Mouse (Mus musculus) midbrain, embryonic 11.5 days (tissue): ENCODE results near the gene Fndc4. TPM values are rescaled to one million over a fixed set of nuclear protein-coding genes. Genes with fewer than 3 reads are reported as not detected.

Experiments
- ATAC-seq: fragments of 200-750 bp; cut with Nextera tagmentation; 2 replicates; pipeline ENCODE4 v1.8.0; 2017; ENCODE audit warnings: moderate TSS enrichment, moderate library complexity; ENCODE audit not compliant: low FRiP score
- DNase-seq: peaks from one replicate; pipeline ENCODE4 v3.0.0; 2015; ENCODE audit warnings: low spot score; ENCODE audit errors: missing footprints
- H3K27ac ChIP-seq: fragments of 300-500 bp; sonication (generic); 2 replicates; pipeline ENCODE4 v1.5.1; 2014; ENCODE audit warnings: low read depth, low read length
- H3K27me3 ChIP-seq: fragments of 300-500 bp; sonication (generic); 2 replicates; pipeline ENCODE4 v1.6.1; 2014; ENCODE audit warnings: mild to moderate bottlenecking, low read length, moderate library complexity, mixed read lengths; ENCODE audit not compliant: control insufficient read depth, insufficient read depth
- H3K36me3 ChIP-seq: fragments of 300-500 bp; sonication (generic); 2 replicates; pipeline ENCODE4 v1.6.1; 2014; ENCODE audit warnings: mild to moderate bottlenecking, low read length, moderate library complexity, mixed read lengths; ENCODE audit not compliant: control insufficient read depth, insufficient read depth
- H3K4me1 ChIP-seq: fragments of 300-500 bp; sonication (generic); 2 replicates; pipeline ENCODE4 v1.6.1; 2014; ENCODE audit warnings: low read length; ENCODE audit not compliant: control insufficient read depth, insufficient read depth
- H3K4me2 ChIP-seq: fragments of 300-500 bp; sonication (generic); 2 replicates; pipeline ENCODE4 v1.6.1; 2014; ENCODE audit warnings: mild to moderate bottlenecking, moderate library complexity
- H3K4me3 ChIP-seq: fragments of 300-500 bp; sonication (generic); 2 replicates; pipeline ENCODE4 v1.5.1; 2014; ENCODE audit warnings: low read depth, low read length
- H3K9ac ChIP-seq: fragments of 300-500 bp; sonication (generic); 2 replicates; pipeline ENCODE4 v1.6.1; 2014; ENCODE audit warnings: low read length
- H3K9me3 ChIP-seq: fragments of 300-500 bp; sonication (generic); 2 replicates; pipeline ENCODE4 v1.6.1; 2016; ENCODE audit warnings: low read length; ENCODE audit not compliant: control insufficient read depth
- WGBS: fragments of 180-500 bp; shearing (Covaris S2); extraction: QIAGEN DNeasy Blood & Tissue Kit; methylation state at CpG from one replicate; pipeline ENCODE4 v1.1.7; 2014; 5-methylcytosine and 5-hydroxymethylcytosine counted together
- polyA plus RNA-seq: library from polyadenylated mRNA; unstranded; fragments of >200 nt; fragmentation: Nextera tagmentation; extraction: Ambion mirVana; gene quantifications from 2 replicates; pipeline ENCODE4 v1.2.1, GENCODE M21; 2014

Gene Fndc4
- polyA plus RNA-seq, 1 experiment from 2014 or later: 54.0 TPM

GRCm38 (mm10) chr5:31279245-31279988 is 16.5 kb downstream of the Fndc4 start:
- Histone ChIP-seq H3K9me3 (no peaks in the 10 kb centered on the region), H3K27me3 (no peaks in the 10 kb centered on the region), H3K9ac (no peak overlapping the region), H3K36me3 (peaks cover 12% of the 10 kb centered on the region), H3K27ac (no peak overlapping the region), H3K4me3 (no peak overlapping the region), H3K4me1 (no peaks in the 10 kb centered on the region), H3K4me2 (no peak overlapping the region)
- ATAC-seq (no peak), DNase-seq (no peak)
- 87% methylated on average over 20 of the region's 20 CpGs for WGBS

GRCm38 (mm10) chr5:31273018-31273417 is 22.9 kb downstream of the Fndc4 start:
- 88% methylated on average over 6 of the region's 6 CpGs for WGBS
- no peaks in the 10 kb centered on the region for H3K4me1 ChIP-seq

GRCm38 (mm10) chr5:31267686-31268085 is 28.2 kb downstream of the Fndc4 start:
- DNase-seq (no peak), ATAC-seq (no peak)
- H3K4me2 ChIP-seq: no peak overlapping the region
- no peaks in the 10 kb centered on the region; the same call in 1 of the 2 replicates for H3K27me3 ChIP-seq
- H3K9ac ChIP-seq: no peak overlapping the region
- H3K36me3 ChIP-seq: peaks cover 8% of the 10 kb centered on the region
- H3K27ac ChIP-seq: no peak overlapping the region
- no peaks in the 10 kb centered on the region for H3K4me1 ChIP-seq
- H3K4me3 ChIP-seq: no peak overlapping the region
- 49% methylated on average over 6 of the region's 6 CpGs for WGBS
- no peaks in the 10 kb centered on the region for H3K9me3 ChIP-seq

More at GRCm38 (mm10) chr5:31273018-31273417, 22.9 kb downstream of the Fndc4 start:
- H3K27me3 ChIP-seq: no peaks in the 10 kb centered on the region; the same call in 1 of the 2 replicates
- ATAC-seq: no peak
- no peaks in the 10 kb centered on the region for H3K9me3 ChIP-seq
- H3K36me3 ChIP-seq: peaks cover 2% of the 10 kb centered on the region; the same call in 1 of the 2 replicates
- H3K4me2 ChIP-seq: no peak overlapping the region
- H3K9ac ChIP-seq: no peak overlapping the region
- H3K4me3 ChIP-seq: no peak overlapping the region
- no peak overlapping the region for H3K27ac ChIP-seq
- no peak for DNase-seq

- H3K4me2 ChIP-seq: no peak overlapping the region
- H3K27me3 ChIP-seq: no peaks in the 10 kb centered on the region
- no peak overlapping the region for H3K4me3 ChIP-seq
- no peak for ATAC-seq
- no peaks in the 10 kb centered on the region for H3K4me1 ChIP-seq
- peaks cover 8% of the 10 kb centered on the region for H3K36me3 ChIP-seq
- no peak for DNase-seq
- H3K27ac ChIP-seq: no peak overlapping the region
- 91% methylated on average over 7 of the region's 7 CpGs for WGBS
- H3K9me3 ChIP-seq: no peaks in the 10 kb centered on the region
- no peak overlapping the region for H3K9ac ChIP-seq
Observed at GRCm38 (mm10) chr5:31266101-31266500, 29.8 kb downstream of the Fndc4 start.

GRCm38 (mm10) chr5:31257616-31258015 is 38.3 kb downstream of the Fndc4 start:
- ATAC-seq (no peak), DNase-seq (no peak)
- WGBS: 91% methylated on average over 11 of the region's 11 CpGs
- no peaks in the 10 kb centered on the region for H3K9me3 ChIP-seq
- H3K36me3 ChIP-seq: peaks cover 3% of the 10 kb centered on the region
- no peak overlapping the region for H3K4me2 ChIP-seq
- H3K9ac ChIP-seq: no peak overlapping the region
- H3K27me3 ChIP-seq: no peaks in the 10 kb centered on the region
- H3K4me3 ChIP-seq: no peak overlapping the region
- no peak overlapping the region for H3K27ac ChIP-seq
- H3K4me1 ChIP-seq: no peaks in the 10 kb centered on the region

- H3K27ac ChIP-seq: no peak overlapping the region
- H3K27me3 ChIP-seq: no peaks in the 10 kb centered on the region
- no peak overlapping the region for H3K9ac ChIP-seq
- H3K9me3 ChIP-seq: no peaks in the 10 kb centered on the region
- WGBS: 93% methylated on average over 2 of the region's 2 CpGs
- no peak overlapping the region for H3K4me3 ChIP-seq
- H3K4me1 ChIP-seq: peaks cover 8% of the 10 kb centered on the region; the same call in 1 of the 2 replicates
- no peak overlapping the region for H3K4me2 ChIP-seq
- ATAC-seq (no peak), DNase-seq (no peak)
- H3K36me3 ChIP-seq: peaks cover 9% of the 10 kb centered on the region
Observed at GRCm38 (mm10) chr5:31255971-31256370, 39.9 kb downstream of the Fndc4 start.

GRCm38 (mm10) chr5:31255381-31255780 is 40.5 kb downstream of the Fndc4 start:
- ATAC-seq (no peak), DNase-seq (no peak)
- no peak overlapping the region for H3K4me3 ChIP-seq
- H3K9me3 ChIP-seq: no peaks in the 10 kb centered on the region
- H3K4me2 ChIP-seq: no peak overlapping the region
- H3K9ac ChIP-seq: no peak overlapping the region
- 98% methylated on average over 2 of the region's 2 CpGs for WGBS
- peaks cover 8% of the 10 kb centered on the region; the same call in 1 of the 2 replicates for H3K4me1 ChIP-seq
- H3K27me3 ChIP-seq: no peaks in the 10 kb centered on the region
- H3K36me3 ChIP-seq: peaks cover 12% of the 10 kb centered on the region
- H3K27ac ChIP-seq: no peak overlapping the region

GRCm38 (mm10) chr5:31254901-31255300 is 41.0 kb downstream of the Fndc4 start:
- peaks cover 16% of the 10 kb centered on the region for H3K36me3 ChIP-seq
- peaks cover 8% of the 10 kb centered on the region; the same call in 1 of the 2 replicates for H3K4me1 ChIP-seq
- no peak overlapping the region for H3K9ac ChIP-seq
- DNase-seq: no peak
- H3K27ac ChIP-seq: no peak overlapping the region
- 89% methylated on average over 8 of the region's 8 CpGs for WGBS
- no peak for ATAC-seq
- no peak overlapping the region for H3K4me2 ChIP-seq
- no peaks in the 10 kb centered on the region; the same call in 1 of the 2 replicates for H3K27me3 ChIP-seq
- H3K9me3 ChIP-seq: no peaks in the 10 kb centered on the region
- H3K4me3 ChIP-seq: no peak overlapping the region

- no peak for DNase-seq
- H3K9ac ChIP-seq: no peak overlapping the region
- H3K4me2 ChIP-seq: no peak overlapping the region
- 93% methylated on average over 7 of the region's 7 CpGs for WGBS
- peaks cover 19% of the 10 kb centered on the region for H3K36me3 ChIP-seq
- H3K27me3 ChIP-seq: no peaks in the 10 kb centered on the region; the same call in 1 of the 2 replicates
- H3K27ac ChIP-seq: no peak overlapping the region
- no peak overlapping the region for H3K4me3 ChIP-seq
- H3K9me3 ChIP-seq: no peaks in the 10 kb centered on the region
- H3K4me1 ChIP-seq: peaks cover 8% of the 10 kb centered on the region; the same call in 1 of the 2 replicates
- ATAC-seq: no peak
Observed at GRCm38 (mm10) chr5:31254452-31254851, 41.4 kb downstream of the Fndc4 start.
